Comparison of ENCODE assay signal across 19 mouse cellular contexts in genomic region chr3:18428908-18429307, GRCm38 (mm10).
"Had no signal": no experiment of that assay in that cellular context is flagged by ENCODE, and none has a peak within 500 bp of the region (broad histone marks: within the 10 kb centered on the region; RNA-seq: fewer than 3 reads in every experiment).

No protein-coding gene starts in this region.

- H3K27me3 ChIP-seq: intestine, embryonic 15.5 days; kidney, embryonic 15.5 days; limb, embryonic 12.5 days; limb, embryonic 15.5 days had no signal

- H3K27ac ChIP-seq: intestine, embryonic 15.5 days; kidney, embryonic 15.5 days; limb, embryonic 12.5 days; limb, embryonic 15.5 days; stomach, postnatal 0 days had no signal

- H3K9ac ChIP-seq: intestine, embryonic 15.5 days; kidney, embryonic 15.5 days; limb, embryonic 12.5 days; limb, embryonic 15.5 days; lung, embryonic 14.5 days had no signal

- DNase-seq: kidney, adult 11 months; kidney, adult 8-10 months; kidney, postnatal 10 days; kidney, postnatal 36 days; left cerebral cortex, postnatal 4 days; lung, embryonic 14.5 days; lung, postnatal 10 days; lung, postnatal 4 days; midbrain, embryonic 14.5 days; right cerebral cortex, postnatal 4 days; thymus, adult 2 months; thymus, postnatal 14 days; thymus, postnatal 4 days had no signal

- H3K9me3 ChIP-seq: intestine, embryonic 15.5 days; kidney, embryonic 15.5 days; limb, embryonic 12.5 days; limb, embryonic 15.5 days had no signal

- H3K36me3 ChIP-seq: intestine, embryonic 15.5 days; kidney, embryonic 15.5 days; limb, embryonic 12.5 days; limb, embryonic 15.5 days had no signal

- H3K4me3 ChIP-seq: intestine, embryonic 15.5 days; kidney, embryonic 15.5 days; limb, embryonic 12.5 days; limb, embryonic 15.5 days had no signal

- H3K4me1 ChIP-seq: intestine, embryonic 15.5 days; kidney, embryonic 15.5 days; limb, embryonic 12.5 days; limb, embryonic 15.5 days had no signal

- H3K4me2 ChIP-seq: intestine, embryonic 15.5 days; kidney, embryonic 15.5 days; limb, embryonic 12.5 days; limb, embryonic 15.5 days; lung, embryonic 14.5 days; midbrain, embryonic 11.5 days had no signal

- ATAC-seq: intestine, embryonic 15.5 days had no signal
